Mouse (Mus musculus): ENCODE data around the gene Sec61a2.
A peak's percentile ranks its signal among the peaks of the same experiment; 100 is the strongest.

Sec61a2 gene

DNA sequence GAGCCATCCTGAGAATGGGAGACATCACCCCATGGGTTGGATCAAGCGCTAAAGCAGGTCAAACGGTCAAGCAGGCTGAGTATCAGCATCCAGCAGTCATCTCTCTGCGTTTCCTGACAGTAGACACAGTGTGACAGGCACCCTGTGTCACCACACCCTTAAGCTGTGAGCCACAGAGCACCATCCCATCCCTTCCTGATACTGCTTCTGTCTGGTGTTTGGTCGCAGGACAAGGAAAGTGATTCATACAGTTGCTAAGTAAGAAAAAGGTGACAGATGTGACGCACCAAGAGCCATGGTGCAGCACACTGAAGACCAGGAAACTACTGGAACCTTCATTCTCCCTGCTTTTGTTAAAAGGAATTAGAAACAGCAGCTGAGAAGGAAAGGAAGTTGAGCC, 6.4 kb downstream of the Sec61a2 start:
- peak; percentile 65 for DNase-seq (ENCODE audit: low read depth)

DNA sequence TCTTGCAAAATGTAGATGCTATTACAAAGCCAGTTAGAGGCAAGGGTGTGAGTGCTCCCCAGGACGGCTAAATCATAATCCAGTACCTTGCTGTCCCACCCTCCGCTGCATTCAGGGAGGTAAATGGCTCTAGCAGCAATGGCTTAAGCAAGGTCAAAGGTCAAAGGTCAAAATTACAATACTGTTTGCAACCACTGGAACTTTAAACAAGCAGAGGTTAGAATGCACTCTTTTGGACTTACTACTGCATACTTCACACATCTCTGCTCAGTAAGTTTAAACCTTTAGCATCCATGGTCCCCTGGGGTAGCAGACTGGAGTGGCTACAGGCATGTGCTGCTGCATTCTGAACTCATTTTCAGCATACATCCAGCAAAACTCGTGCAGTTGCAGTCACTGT, 17.8 kb downstream of the Sec61a2 start:
- DNase-seq (ENCODE audit: low read depth): no peak

DNA sequence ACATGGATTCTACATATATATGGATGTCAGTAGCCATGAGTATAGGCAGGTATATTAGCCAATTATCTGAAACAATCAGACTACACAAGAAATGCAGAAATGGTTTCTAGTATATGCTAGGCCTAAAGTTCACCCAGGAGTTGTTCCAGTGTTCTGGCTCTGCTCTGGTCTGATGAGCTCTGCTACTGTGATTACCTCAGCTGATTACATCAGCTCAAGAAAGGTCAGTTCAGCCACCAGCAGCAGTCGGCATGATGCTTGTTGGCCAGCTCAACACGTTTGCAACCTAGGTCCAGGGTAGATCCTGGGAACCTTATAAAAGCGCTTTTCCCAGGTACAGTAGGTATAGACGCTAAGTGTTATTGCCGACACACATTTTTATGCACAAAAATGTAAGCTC, 25.5 kb downstream of the Sec61a2 start:
- no peak for DNase-seq (ENCODE audit: low read depth)

DNA sequence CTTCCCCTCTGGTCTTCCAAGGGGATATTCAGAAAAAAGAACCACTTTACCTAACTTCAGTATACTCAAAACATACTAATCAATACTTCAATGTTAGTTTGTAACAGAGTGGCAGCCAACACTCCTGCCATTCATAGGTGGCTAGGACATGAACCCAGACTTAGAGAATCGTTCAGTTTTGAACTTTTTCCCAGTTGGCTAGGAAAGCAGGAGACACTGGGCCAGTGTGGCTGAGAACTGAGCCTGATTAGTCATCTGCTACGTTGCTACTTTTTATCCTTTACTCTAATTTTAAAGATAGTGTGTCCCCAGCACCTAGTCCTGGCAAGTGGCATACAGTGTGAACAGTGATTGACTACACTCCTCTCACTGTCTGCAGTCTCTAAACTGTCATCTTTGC, 27.6 kb downstream of the Sec61a2 start:
- DNase-seq (ENCODE audit: low read depth): no peak

GRCm38 (mm10) chr2:5862834-5863233, 32.4 kb downstream of the Sec61a2 start, which contains the start of gene Gm13199:
TSS of gene Gm13199 (minus strand) at chr2:5862934.
- DNase-seq (ENCODE audit: low read depth): no peak

- DNase-seq (ENCODE audit: low read depth): no peak
These were observed 43.4 kb downstream of the Sec61a2 start for GRCm38 (mm10) chr2:5851866-5852265.

DNA sequence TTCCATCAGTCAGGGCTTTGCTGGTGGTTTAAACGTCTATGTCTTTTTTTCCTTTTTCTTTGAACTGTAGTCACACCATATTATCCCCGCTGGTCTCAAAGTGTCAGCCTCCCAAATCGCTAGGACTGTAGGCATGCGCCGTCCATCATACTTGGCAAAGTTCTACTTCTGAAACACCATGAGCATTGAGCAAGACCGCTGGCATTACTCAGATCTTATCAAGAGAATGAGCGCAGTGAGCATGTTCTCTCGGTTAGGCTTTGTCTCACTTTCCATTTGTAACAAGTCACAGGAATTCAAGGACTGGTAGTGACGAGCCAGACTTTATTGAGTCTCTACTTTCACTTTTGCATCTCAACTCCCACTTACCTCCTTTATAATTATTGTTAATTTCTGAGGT, 44.1 kb downstream of the Sec61a2 start:
- DNase-seq (ENCODE audit: low read depth): peak; percentile 78

- peak; percentile 47 for DNase-seq (ENCODE audit: low read depth)
These were observed 49.4 kb downstream of the Sec61a2 start for GRCm38 (mm10) chr2:5845826-5846225.

GRCm38 (mm10) chr2:5844873-5845631, 50.2 kb downstream of the Sec61a2 start, which contains the start of the genes Nudt5 and Cdc123:
TSS of gene Nudt5 (plus strand) at chr2:5845019.
TSS of gene Cdc123 (minus strand) at chr2:5845164.
- peak; percentile 96 for DNase-seq (ENCODE audit: low read depth)

- no peak for DNase-seq (ENCODE audit: low read depth)
These were observed 50.9 kb downstream of the Sec61a2 start for GRCm38 (mm10) chr2:5844181-5844872.

GRCm38 (mm10) chr2:5840815-5841214, 54.4 kb downstream of the Sec61a2 start:
- no peak for DNase-seq (ENCODE audit: low read depth)

GRCm38 (mm10) chr2:5825265-5825913, 69.8 kb downstream of the Sec61a2 start:
- no peak for DNase-seq (ENCODE audit: low read depth)

GRCm38 (mm10) chr2:5824685-5825084, 70.5 kb downstream of the Sec61a2 start:
- DNase-seq (ENCODE audit: low read depth): peak; percentile 65

DNA sequence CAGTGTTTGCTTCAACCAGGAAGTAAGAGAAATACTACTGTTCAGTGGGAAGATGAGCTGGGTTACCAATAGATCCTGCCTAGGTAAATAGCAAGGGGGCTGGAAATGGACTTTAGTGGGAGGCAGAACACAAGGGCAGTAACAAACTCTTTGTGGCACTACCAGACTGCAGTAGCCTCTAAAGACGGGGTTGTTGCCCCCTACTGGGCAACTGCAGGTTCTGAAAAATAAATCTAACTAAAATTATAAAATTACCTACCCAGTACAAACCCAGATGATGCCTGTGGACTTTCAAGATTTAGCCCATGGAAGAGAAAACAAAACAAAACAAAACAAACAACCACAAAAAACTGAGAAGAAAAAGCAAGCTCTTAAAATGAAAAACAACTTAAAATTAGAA, 71.0 kb downstream of the Sec61a2 start:
- peak; percentile 45 for DNase-seq (ENCODE audit: low read depth)

DNA sequence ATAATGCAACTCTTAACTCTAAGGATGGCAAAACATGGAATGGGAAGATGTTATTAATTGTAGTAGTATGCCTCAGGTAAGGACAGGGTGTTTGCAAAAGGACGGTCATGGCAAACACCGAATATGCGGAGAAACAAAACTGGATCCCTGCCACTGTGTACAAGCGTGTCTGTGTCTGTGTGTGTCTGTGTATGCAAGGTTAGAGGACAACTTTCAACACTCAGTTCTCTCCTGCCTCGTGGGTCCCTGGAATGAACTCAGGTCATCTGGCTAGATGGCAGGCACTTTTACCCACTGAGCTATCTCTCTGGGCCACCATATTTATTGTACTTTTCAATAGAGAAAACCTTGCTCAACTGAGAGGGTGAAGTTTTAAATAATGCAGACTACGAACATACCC, 72.8 kb downstream of the Sec61a2 start:
- DNase-seq (ENCODE audit: low read depth): no peak

GRCm38 (mm10) chr2:5821264-5821663, 74.0 kb downstream of the Sec61a2 start:
- DNase-seq (ENCODE audit: low read depth): no peak

Measured in 416B (cell line).